Mouse (Mus musculus): ENCODE results near the gene Micu1. TPM values are rescaled to one million over a fixed set of nuclear protein-coding genes. Genes with fewer than 3 reads are reported as not detected.

Micu1 gene
- total RNA-seq, 4 experiments from 2014 or later = 94.2 to 120 (median 103) TPM

GRCm38 (mm10) chr10:59808677-59809076, 106.4 kb downstream of the Micu1 start:
- no peak for DNase-seq (ENCODE audit: low spot score in 2 of 2)

- no peak for DNase-seq (ENCODE audit: low spot score in 2 of 2)
Measured at GRCm38 (mm10) chr10:59809991-59810574, 107.8 kb downstream of the Micu1 start.

- DNase-seq (ENCODE audit: low spot score in 2 of 2) = no peak
Measured at GRCm38 (mm10) chr10:59812939-59813338, 110.7 kb downstream of the Micu1 start.

- DNase-seq (ENCODE audit: low spot score in 2 of 2) = no peak
Measured at GRCm38 (mm10) chr10:59813759-59814158, 111.5 kb downstream of the Micu1 start.

DNA sequence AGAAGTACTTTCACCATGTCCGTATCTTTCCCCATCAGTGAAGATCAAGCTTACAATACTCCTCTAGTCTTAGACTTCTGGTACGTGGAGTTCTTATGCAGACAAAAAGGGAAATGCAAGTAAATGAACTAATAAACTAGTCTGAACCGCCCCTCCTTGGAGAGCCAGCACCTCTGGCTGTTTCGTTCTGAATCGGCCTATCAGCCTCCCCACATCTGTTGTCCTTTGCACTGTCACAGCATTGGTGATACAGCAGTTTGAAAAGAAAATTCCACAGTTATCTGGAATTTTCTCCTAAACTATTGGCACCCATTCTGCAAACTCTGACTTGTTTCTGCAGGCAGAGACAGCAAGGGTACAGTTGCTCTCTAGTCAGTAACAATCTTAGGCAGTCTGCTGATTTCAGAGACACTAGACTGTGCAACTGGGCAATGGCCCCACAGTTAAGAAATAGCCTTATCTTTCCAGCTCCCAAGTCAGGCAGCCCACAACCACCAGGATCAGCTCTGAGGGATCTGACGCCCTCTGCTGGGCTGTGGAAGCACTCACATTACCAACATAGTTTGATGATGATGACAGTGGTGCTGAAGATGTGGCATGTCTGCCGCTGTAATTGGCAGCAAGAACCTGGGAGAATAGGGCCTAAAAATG, 112.4 kb downstream of the Micu1 start:
- DNase-seq (ENCODE audit: low spot score in 2 of 2) = no peak

DNA sequence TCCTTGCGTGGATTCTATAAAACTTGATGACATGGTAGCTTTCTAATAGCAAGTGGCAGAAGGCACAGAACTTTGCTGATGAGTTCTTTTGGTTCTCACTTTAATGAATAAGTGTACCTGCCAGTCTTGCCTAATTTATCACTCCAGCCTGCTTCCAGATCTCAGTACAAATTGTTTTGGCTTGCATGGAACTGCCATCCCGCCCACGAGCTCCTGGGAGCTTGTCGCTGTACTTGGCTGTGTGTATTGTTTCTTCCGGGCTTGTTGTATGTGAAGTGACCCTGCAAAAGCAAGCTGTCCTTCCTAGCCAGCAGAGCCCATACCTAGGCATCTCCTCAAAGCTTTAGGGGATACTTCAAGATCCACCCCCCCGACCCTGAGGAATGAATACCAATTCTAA, 114.3 kb downstream of the Micu1 start:
- DNase-seq (ENCODE audit: low spot score in 2 of 2) = peak in 1 of 2 experiments; percentile 36

GRCm38 (mm10) chr10:59817528-59817927, 115.3 kb downstream of the Micu1 start:
- no peak for DNase-seq (ENCODE audit: low spot score in 2 of 2)

- DNase-seq (ENCODE audit: low spot score in 2 of 2) = no peak
Measured at GRCm38 (mm10) chr10:59817991-59818390, 115.7 kb downstream of the Micu1 start.

- no peak for DNase-seq (ENCODE audit: low spot score in 2 of 2)
Measured at GRCm38 (mm10) chr10:59819146-59819545, 116.9 kb downstream of the Micu1 start.

DNA sequence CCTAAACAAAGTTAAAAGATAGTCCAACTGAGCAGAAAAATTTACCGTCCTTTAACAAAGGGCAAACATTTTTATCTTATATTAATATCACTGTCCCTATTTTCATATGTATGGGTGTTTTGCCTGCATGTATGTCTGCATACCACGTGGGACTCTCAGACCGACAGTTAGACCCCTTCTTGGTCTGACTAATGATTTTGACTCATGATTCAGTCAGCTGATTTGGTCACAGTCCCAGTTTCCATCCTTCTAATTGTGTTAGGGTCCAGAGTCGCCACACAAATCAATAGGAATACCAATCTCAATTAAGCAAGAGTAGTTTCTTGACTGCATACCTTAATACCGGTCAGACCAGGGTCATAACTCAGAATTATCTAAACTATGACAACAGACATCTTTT, 118.6 kb downstream of the Micu1 start:
- DNase-seq (ENCODE audit: low spot score in 2 of 2) = no peak

DNA sequence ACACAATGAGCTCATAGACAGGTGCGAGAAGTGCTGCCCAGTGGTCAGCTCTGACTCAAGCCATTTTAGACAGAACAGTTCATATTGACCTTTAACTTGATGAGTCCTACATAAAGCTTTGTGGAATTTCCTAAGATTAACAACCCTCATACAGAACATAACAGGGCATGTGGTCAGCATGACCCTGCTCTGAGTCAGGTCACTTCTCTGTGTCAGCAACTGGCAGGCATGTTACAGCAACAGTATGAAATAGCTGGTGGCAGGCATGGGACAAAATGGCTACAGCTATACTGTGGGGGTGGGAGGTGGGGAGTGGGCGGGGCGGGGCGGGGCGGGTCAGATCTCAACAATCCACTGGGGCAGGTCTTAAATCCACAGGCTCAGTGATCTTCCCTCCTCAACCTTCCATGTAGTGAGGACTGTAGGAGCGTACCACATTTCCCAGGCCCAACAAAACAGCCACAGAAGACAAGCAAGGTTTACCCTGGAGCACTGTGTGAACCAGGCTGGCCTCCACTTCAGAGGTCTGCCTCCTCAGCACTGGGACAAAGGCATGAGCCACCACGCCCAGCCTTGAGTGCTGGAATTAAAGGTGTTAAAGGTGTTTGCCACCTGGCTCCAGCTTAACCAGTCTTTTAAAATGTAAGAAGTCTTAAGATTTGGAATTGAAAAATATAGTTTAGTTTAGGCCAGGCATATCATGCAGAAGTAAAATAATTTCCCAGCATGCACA, 119.2 kb downstream of the Micu1 start:
- no peak for DNase-seq (ENCODE audit: low spot score in 2 of 2)

DNA sequence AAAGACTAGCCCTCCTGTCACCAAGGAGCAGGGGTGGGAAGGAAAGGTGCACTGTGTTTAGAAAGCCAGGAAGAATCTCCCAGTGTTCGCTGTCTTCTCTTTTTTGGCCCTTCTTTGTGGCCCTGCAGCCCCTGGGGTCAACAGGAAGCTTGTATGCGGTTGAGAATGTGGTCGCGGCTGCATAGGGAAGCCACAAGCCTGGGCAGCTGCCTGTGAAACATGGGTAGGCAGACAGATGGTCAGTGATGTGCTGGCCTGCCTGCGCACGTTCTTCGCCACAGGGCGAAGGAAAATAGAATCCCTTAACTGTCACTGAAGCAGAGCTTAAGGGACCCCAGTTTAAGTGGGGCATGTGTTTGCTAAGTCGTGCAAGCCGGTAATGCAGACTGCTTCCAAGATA, 120.6 kb downstream of the Micu1 start:
- no peak for DNase-seq (ENCODE audit: low spot score in 2 of 2)

- DNase-seq (ENCODE audit: low spot score in 2 of 2) = no peak
Measured at GRCm38 (mm10) chr10:59825137-59825812, 123.0 kb downstream of the Micu1 start.

DNA sequence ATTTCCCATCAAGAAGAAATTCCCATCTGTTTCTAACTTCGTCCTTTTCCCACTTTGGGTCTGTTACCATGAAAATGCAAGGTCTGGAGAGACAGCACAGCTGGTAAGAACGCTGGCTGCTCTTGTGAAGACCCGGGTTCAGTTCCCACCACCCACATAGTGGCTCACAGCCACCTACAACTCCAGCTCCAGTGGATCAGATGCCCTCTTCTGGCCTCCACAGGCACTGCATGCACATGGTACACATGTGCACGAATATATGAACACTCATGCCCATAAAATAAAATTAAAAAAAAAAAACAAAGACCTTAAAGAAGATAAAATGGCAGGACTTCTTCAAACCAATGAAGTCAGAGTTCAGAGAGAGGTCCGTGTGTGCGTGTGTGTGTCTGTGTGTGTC, 127.6 kb downstream of the Micu1 start:
- no peak for DNase-seq (ENCODE audit: low spot score in 2 of 2)

DNA sequence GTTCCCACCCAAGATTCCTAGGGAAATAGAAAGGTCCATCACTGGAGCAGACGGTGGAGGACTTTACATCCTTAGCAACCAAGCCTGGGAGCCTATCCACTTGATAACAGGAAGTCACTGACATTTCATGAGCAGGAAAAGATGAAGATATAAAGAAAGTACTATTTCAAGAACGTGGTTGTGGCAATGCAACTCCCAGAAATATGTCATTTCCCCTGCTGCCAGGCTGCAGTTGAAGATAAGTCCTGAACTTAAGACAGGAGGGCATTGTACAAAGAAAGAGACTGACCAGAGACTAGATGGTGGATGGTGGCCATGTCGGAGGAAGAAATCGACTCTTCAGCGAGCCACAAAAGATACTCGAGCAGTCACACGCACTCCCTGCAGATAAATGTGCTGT, 129.7 kb downstream of the Micu1 start:
- DNase-seq (ENCODE audit: low spot score in 2 of 2) = no peak

DNA sequence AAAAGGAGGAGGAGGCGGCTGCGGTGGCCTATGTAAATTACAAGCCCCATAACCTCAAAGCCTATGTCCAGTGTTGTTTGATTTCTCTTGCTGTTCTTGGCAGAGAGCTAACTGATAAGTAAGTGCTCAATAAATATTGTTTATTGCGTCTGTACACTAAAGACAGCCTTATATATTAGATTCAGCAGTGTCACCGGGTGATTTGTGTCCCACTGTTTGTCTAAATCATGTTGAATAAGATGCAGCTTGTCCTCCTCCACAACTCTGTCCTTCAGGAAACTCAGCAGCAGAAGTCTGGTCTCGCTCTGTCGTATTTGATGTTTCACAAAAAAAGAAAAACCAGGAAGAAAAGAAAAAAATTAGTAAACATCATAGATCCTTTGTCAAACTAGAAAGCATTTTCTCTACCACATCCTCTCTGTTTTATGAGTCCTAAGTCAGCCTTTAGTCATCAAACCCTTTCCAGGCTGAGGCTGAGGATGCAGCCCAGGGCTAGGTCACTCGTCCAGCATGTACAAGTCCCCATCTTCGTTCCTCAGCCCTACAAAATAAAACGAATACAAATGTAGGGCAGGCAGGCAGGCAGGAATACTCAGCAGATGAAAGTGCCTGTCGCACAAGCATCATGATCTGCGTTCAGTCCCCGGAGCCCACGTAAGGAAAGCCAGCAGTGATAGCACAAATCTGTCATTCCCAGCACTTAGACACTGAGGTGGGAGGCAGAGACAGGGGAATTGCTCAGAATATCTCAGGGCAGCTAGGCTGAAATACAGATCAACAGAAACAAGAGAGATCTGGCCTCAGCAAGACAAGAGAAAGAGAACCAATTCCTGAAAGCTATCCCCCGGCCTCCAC, 133.3 kb downstream of the Micu1 start:
- no peak for DNase-seq (ENCODE audit: low spot score in 2 of 2)

GRCm38 (mm10) chr10:59837490-59837889, 135.2 kb downstream of the Micu1 start:
- no peak for DNase-seq (ENCODE audit: low spot score in 2 of 2)

GRCm38 (mm10) chr10:59841434-59841833, 139.2 kb downstream of the Micu1 start:
- peak in 1 of 2 experiments; percentile 54 for DNase-seq (ENCODE audit: low spot score in 2 of 2)

GRCm38 (mm10) chr10:59843125-59843524, 140.8 kb downstream of the Micu1 start:
- DNase-seq (ENCODE audit: low spot score in 2 of 2) = no peak

GRCm38 (mm10) chr10:59844686-59845085, 142.4 kb downstream of the Micu1 start:
- DNase-seq (ENCODE audit: low spot score in 2 of 2) = no peak

DNA sequence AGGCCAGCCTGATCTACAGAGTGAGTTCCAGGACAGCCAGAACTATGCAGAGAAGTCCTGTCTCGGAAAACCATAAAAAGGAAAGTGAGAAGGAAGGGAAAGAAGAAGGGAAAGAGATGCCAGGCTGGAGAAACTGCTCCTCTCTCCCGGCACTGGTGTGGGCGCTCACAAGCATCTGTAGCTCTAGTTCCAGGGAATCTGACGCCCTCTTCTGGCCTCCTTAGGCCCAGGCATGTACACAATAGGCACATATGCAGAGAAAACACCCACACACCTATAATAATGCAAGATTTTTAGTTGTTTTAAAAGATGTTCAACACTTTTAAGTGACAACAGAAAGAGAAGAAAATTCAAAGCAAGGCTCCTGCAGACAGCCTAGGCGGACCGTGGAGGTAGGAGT, 144.1 kb downstream of the Micu1 start:
- DNase-seq (ENCODE audit: low spot score in 2 of 2) = peak in 1 of 2 experiments; percentile 51
